Mouse (Mus musculus): ENCODE results near the gene Arhgef10l.

DNA sequence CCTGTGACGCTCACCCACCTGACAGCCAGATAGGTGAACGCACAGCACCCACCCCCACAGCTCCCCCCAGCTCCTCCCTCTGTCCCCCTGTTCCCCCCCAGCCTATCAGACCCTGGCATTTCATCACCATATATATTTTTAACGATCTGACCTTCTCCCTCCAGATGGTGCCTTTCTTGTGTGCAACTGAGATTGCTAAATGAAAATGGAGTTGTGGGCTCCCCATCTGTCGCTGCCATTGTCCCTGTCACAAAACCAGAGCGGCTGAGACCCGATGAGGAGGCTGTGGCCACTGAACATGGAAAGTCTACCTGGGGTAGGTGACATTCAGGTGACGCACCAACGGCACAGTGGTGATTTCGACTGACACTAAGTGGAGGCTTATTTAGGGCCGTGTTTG lies 109.3 kb downstream of the Arhgef10l start:
- TF ChIP-seq ZNF384 (IDR thresholded peaks at IDR 0.05; ENCODE audit: low read depth, low read length) (no peak), POLR2AphosphoS2 (IDR thresholded peaks at IDR 0.05; ENCODE audit: low read length) (no peak), CHD2 (IDR thresholded peaks at IDR 0.05; ENCODE audit: low read length) (no peak), MEF2A (IDR thresholded peaks at IDR 0.05; ENCODE audit: extremely low read depth, insufficient replicate concordance, low read depth, low read length, poor library complexity, severe bottlenecking) (no peak), ELF1 (IDR thresholded peaks at IDR 0.05; ENCODE audit: low read depth, low read length) (no peak), USF1 (IDR thresholded peaks at IDR 0.05; ENCODE audit: low read depth, low read length) (no peak), USF2 (IDR thresholded peaks at IDR 0.05; ENCODE audit: borderline replicate concordance in 1 of 2, insufficient read depth in 1 of 2, low read depth in 1 of 2, low read length in 2 of 2) (no peak), POLR2A (IDR thresholded peaks at IDR 0.05; ENCODE audit: control insufficient read depth in 1 of 2, insufficient read depth in 1 of 2, low read depth in 1 of 2, low read length in 2 of 2, poor library complexity in 1 of 2) (no peak), NRF1 (IDR thresholded peaks at IDR 0.05; ENCODE audit: insufficient read depth, low read depth, low read length, poor library complexity, severe bottlenecking) (no peak), SIN3A (IDR thresholded peaks at IDR 0.05; ENCODE audit: low read length) (no peak), ETS1 (IDR thresholded peaks at IDR 0.05; ENCODE audit: low read depth, low read length) (no peak)
